Mouse (Mus musculus): ENCODE results near the gene Fgf15. TPM values are rescaled to one million over a fixed set of nuclear protein-coding genes. Genes with fewer than 3 reads are reported as not detected.

Fgf15 gene
- total and polyA plus RNA-seq, 3 experiments: not detected

GRCm38 (mm10) chr7:144867602-144868001, 28.7 kb upstream of the Fgf15 start:
- no peak for TF ChIP-seq CHD2 (IDR thresholded peaks at IDR 0.05; ENCODE audit: low read length)
- no peak for TF ChIP-seq MAZ (IDR thresholded peaks at IDR 0.05; ENCODE audit: low read depth, low read length)
- no peak for TF ChIP-seq POLR2A (IDR thresholded peaks at IDR 0.05; ENCODE audit: low read depth, low read length)
- no peak for TF ChIP-seq MYC (IDR thresholded peaks at IDR 0.05; ENCODE audit: low read depth, low read length)
- TF ChIP-seq PAX5 (IDR thresholded peaks at IDR 0.05; ENCODE audit: low read length): no peak
- TF ChIP-seq MXI1 (IDR thresholded peaks at IDR 0.05; ENCODE audit: low read depth, low read length): no peak
- no peak for TF ChIP-seq E2F4 (IDR thresholded peaks at IDR 0.05; ENCODE audit: insufficient replicate concordance, low read depth, low read length)
- no peak for TF ChIP-seq EP300 (IDR thresholded peaks at IDR 0.05; ENCODE audit: low read length)
- no peak for TF ChIP-seq BHLHE40 (IDR thresholded peaks at IDR 0.05; ENCODE audit: low read depth, low read length)
- Histone ChIP-seq H3K9ac (ENCODE audit: insufficient read depth, low read depth) (no peak overlapping the region), H3K4me3 (replicated peaks in 1 of 3; ENCODE audit: low read depth in 2 of 3, low read length in 2 of 3, poor library complexity in 1 of 3) (no peak overlapping the region), H3K79me2 (replicated peaks; ENCODE audit: control insufficient read depth, extremely low read depth, insufficient read depth, poor library complexity, severe bottlenecking) (no peaks in the 10 kb centered on the region), H3K27me3 (replicated peaks) (peaks cover 74% of the 10 kb centered on the region), H3K27ac (ENCODE audit: insufficient read depth, low read depth) (no peak overlapping the region), H3K4me1 (ENCODE audit: control insufficient read depth in 1 of 2, insufficient read depth in 2 of 2) (no peaks in the 10 kb centered on the region), H3K9me3 (replicated peaks; ENCODE audit: low read length) (no peaks in the 10 kb centered on the region), H3K4me2 (ENCODE audit: insufficient read depth, low read depth, poor library complexity, severe bottlenecking) (no peak overlapping the region), H3K36me3 (replicated peaks in 1 of 2; ENCODE audit: control insufficient read depth in 1 of 2, insufficient read depth in 1 of 2, low read length in 1 of 2) (no peaks in the 10 kb centered on the region)
- dilution Hi-C loops (cut with MboI; ENCODE audit: extremely low pct_ligation_motif_present, extremely low pct_unique_long_range_greater_than_20kb, low sequenced_read_pairs): no loop called here
- in situ Hi-C loops (cut with MboI; ENCODE audit: low pct_ligation_motif_present, low pct_unique_long_range_greater_than_20kb, low sequenced_read_pairs): no loop called here
- no peak for DNase-seq (ENCODE audit: extremely low read depth)

GRCm38 (mm10) chr7:144872420-144872819, 23.9 kb upstream of the Fgf15 start:
- no peaks in the 10 kb centered on the region for H3K4me1 ChIP-seq (ENCODE audit: control insufficient read depth in 1 of 2, insufficient read depth in 2 of 2)
- in situ Hi-C loops (cut with MboI; ENCODE audit: low pct_ligation_motif_present, low pct_unique_long_range_greater_than_20kb, low sequenced_read_pairs): no loop called here
- peaks cover 77% of the 10 kb centered on the region for H3K27me3 ChIP-seq (replicated peaks)
- H3K9ac ChIP-seq (ENCODE audit: insufficient read depth, low read depth): no peak overlapping the region
- no peak overlapping the region for H3K4me3 ChIP-seq (replicated peaks in 1 of 3; ENCODE audit: low read depth in 2 of 3, low read length in 2 of 3, poor library complexity in 1 of 3)
- no peak overlapping the region for H3K4me2 ChIP-seq (ENCODE audit: insufficient read depth, low read depth, poor library complexity, severe bottlenecking)
- no peak overlapping the region for H3K27ac ChIP-seq (ENCODE audit: insufficient read depth, low read depth)
- H3K79me2 ChIP-seq (replicated peaks; ENCODE audit: control insufficient read depth, extremely low read depth, insufficient read depth, poor library complexity, severe bottlenecking): no peaks in the 10 kb centered on the region
- DNase-seq (ENCODE audit: extremely low read depth): no peak
- no peaks in the 10 kb centered on the region for H3K36me3 ChIP-seq (replicated peaks in 1 of 2; ENCODE audit: control insufficient read depth in 1 of 2, insufficient read depth in 1 of 2, low read length in 1 of 2)
- dilution Hi-C loops (cut with MboI; ENCODE audit: extremely low pct_ligation_motif_present, extremely low pct_unique_long_range_greater_than_20kb, low sequenced_read_pairs): no loop called here
- TF ChIP-seq USF2 (conservative IDR thresholded peaks at IDR 0.05; ENCODE audit: low read depth, low read length) (no peak), ZC3H11A (IDR thresholded peaks at IDR 0.05; ENCODE audit: low read depth, low read length) (no peak), TBP (conservative IDR thresholded peaks at IDR 0.05; ENCODE audit: low read depth, low read length) (no peak), PAX5 (IDR thresholded peaks at IDR 0.05; ENCODE audit: low read length) (no peak), POLR2A (IDR thresholded peaks at IDR 0.05; ENCODE audit: low read depth, low read length) (no peak), ZMIZ1 (IDR thresholded peaks at IDR 0.05; ENCODE audit: low read depth, low read length) (no peak), BHLHE40 (IDR thresholded peaks at IDR 0.05; ENCODE audit: low read depth, low read length) (no peak), E2F4 (IDR thresholded peaks at IDR 0.05; ENCODE audit: insufficient replicate concordance, low read depth, low read length) (no peak), ZKSCAN1 (IDR thresholded peaks at IDR 0.05; ENCODE audit: borderline replicate concordance, low read depth, low read length) (no peak), IRF4 (IDR thresholded peaks at IDR 0.05; ENCODE audit: low read depth, low read length) (no peak), MAX (IDR thresholded peaks at IDR 0.05; ENCODE audit: low read length) (no peak), EP300 (IDR thresholded peaks at IDR 0.05; ENCODE audit: low read length) (no peak), ETS1 (conservative IDR thresholded peaks at IDR 0.05; ENCODE audit: low read depth, low read length) (no peak), RCOR1 (conservative IDR thresholded peaks at IDR 0.05; ENCODE audit: low read depth, low read length) (no peak), ZNF384 (IDR thresholded peaks at IDR 0.05; ENCODE audit: low read depth, low read length) (no peak), MAFK (IDR thresholded peaks at IDR 0.05; ENCODE audit: insufficient replicate concordance, low read length) (no peak), CTCF (conservative IDR thresholded peaks at IDR 0.05 in 1 of 2, IDR thresholded peaks at IDR 0.05 in 1 of 2; ENCODE audit: low read depth in 2 of 2, low read length in 2 of 2) (no peak), SIN3A (IDR thresholded peaks at IDR 0.05; ENCODE audit: low read length) (no peak)
- H3K9me3 ChIP-seq (replicated peaks; ENCODE audit: low read length): no peaks in the 10 kb centered on the region

All from CH12.LX (cell line).